Comparison of ENCODE assay signal across 8 mouse cellular contexts in genomic region chr11:69982877-69983276, GRCm38 (mm10). TPM values are rescaled to one million over a fixed set of nuclear protein-coding genes. Genes with fewer than 3 reads are reported as not detected.
DNase-seq lines count a peak whose midpoint lies in the region; ATAC-seq and TF ChIP-seq lines count a peak whose summit lies in the region.

No protein-coding gene starts in this region.

- no peak overlapping the region for H3K27ac ChIP-seq in limb, embryonic 15.5 days
- H3K27ac ChIP-seq in cerebellum, adult 2 months (ENCODE audit: insufficient read depth, low read length): no peak overlapping the region

- peaks cover 59% of the 10 kb centered on the region for H3K36me3 ChIP-seq in megakaryocyte, embryonic 14.5 days (replicated peaks; ENCODE audit: low read length)
- peaks cover 51% of the 10 kb centered on the region for H3K36me3 ChIP-seq in limb, embryonic 15.5 days

- TF ChIP-seq POLR2A in cerebellum, adult 2 months (IDR thresholded peaks at IDR 0.05; ENCODE audit: borderline replicate concordance, insufficient read depth, low read length): no peak

- TF ChIP-seq CTCF in cerebellum, adult 2 months (IDR thresholded peaks at IDR 0.05; ENCODE audit: borderline replicate concordance, insufficient read depth, low read depth, low read length): no peak

- no peaks in the 10 kb centered on the region for H3K27me3 ChIP-seq in megakaryocyte, embryonic 14.5 days (replicated peaks)
- no peaks in the 10 kb centered on the region for H3K27me3 ChIP-seq in limb, embryonic 15.5 days
- no peaks in the 10 kb centered on the region for H3K27me3 ChIP-seq in cerebellum, adult 2 months (ENCODE audit: control insufficient read depth, insufficient read depth, low read length)

- H3K9me3 ChIP-seq in megakaryocyte, embryonic 14.5 days: no peaks in the 10 kb centered on the region
- no peaks in the 10 kb centered on the region for H3K9me3 ChIP-seq in limb, embryonic 15.5 days

- peak; percentile 32 for DNase-seq in heart, adult 8-10 months (ENCODE audit: low spot score)
- no peak for DNase-seq in thymus, postnatal 0 days (ENCODE audit: low spot score)
- no peak for DNase-seq in urinary bladder, adult 18-20 months (ENCODE audit: low spot score in 2 of 2)
- no peak for DNase-seq in right cerebral cortex, postnatal 10 days (ENCODE audit: low spot score in 2 of 2)
- DNase-seq in cerebellum, adult 2 months: no peak

- peak overlapping the region; percentile 95 for H3K4me3 ChIP-seq in megakaryocyte, embryonic 14.5 days (replicated peaks)
- peak overlapping the region; percentile 90 for H3K4me3 ChIP-seq in limb, embryonic 15.5 days
- no peak overlapping the region for H3K4me3 ChIP-seq in cerebellum, adult 2 months (replicated peaks; ENCODE audit: insufficient read depth, low read depth, low read length)

- WGBS in limb, embryonic 15.5 days: 32% methylated on average over 5 of the region's 5 CpGs
- WGBS in cerebellum, adult 2 months: 8% methylated on average over 5 of the region's 5 CpGs

- peak overlapping the region; percentile 73 for H3K4me2 ChIP-seq in limb, embryonic 15.5 days

- H3K4me1 ChIP-seq in megakaryocyte, embryonic 14.5 days: peaks cover 45% of the 10 kb centered on the region
- H3K4me1 ChIP-seq in limb, embryonic 15.5 days: peaks cover 23% of the 10 kb centered on the region
- H3K4me1 ChIP-seq in cerebellum, adult 2 months (ENCODE audit: control insufficient read depth, insufficient read depth, low read length): peaks cover 3% of the 10 kb centered on the region

- no peak for ATAC-seq in megakaryocyte, adult 5-6 weeks (ENCODE audit: poor library complexity, severe bottlenecking)
- ATAC-seq in limb, embryonic 15.5 days (ENCODE audit: insufficient number of reproducible peaks, low FRiP score, low TSS enrichment, low read depth): no peak

- H3K9ac ChIP-seq in limb, embryonic 15.5 days: peak overlapping the region; percentile 93

RNA-seq across cellular contexts. Expression of gene Elp5, which starts 0.6 kb away (rescaled TPM):
- 11.0 TPM in 1 of 2 replicates, not detected in the other for polyA plus RNA-seq in megakaryocyte, embryonic 14.5 days (2012; ENCODE audit: insufficient read depth, low replicate concordance)
- total RNA-seq in megakaryocyte, adult 5-6 weeks (2015): 44.7 and 63.0 TPM in 2 replicates
- total RNA-seq in megakaryocyte, adult 5-6 weeks (2017): 35.7 and 40.5 TPM in 2 replicates
- total RNA-seq in heart, adult 8-10 months (2022): 10 to 100 TPM; 41.7 to 57.3 (median 48.1) TPM
- polyA plus RNA-seq in limb, embryonic 15.5 days (2015; fragmentation: Nextera tagmentation; extraction: Ambion mirVana): 111 and 119 TPM in 2 replicates
- 92.6 and 98.6 TPM in 2 replicates for polyA plus RNA-seq in thymus, postnatal 0 days (2015; fragmentation: Nextera tagmentation; extraction: Ambion mirVana)
- 106 and 109 TPM in 2 replicates for polyA plus RNA-seq in cerebellum, adult 2 months (2012; rRNA removed)

RNA-seq across cellular contexts. Expression of gene Ctdnep1, which starts 1.9 kb away (rescaled TPM):
- polyA plus RNA-seq in megakaryocyte, embryonic 14.5 days (2012; ENCODE audit: insufficient read depth, low replicate concordance): 289 and 291 TPM in 2 replicates
- 120 and 150 TPM in 2 replicates for total RNA-seq in megakaryocyte, adult 5-6 weeks (2015)
- total RNA-seq in megakaryocyte, adult 5-6 weeks (2017): 26.6 and 27.0 TPM in 2 replicates
- 100 to 1,000 TPM; 144 to 172 (median 168) TPM for total RNA-seq in heart, adult 8-10 months (2022)
- 24.6 and 32.0 TPM in 2 replicates for polyA plus RNA-seq in limb, embryonic 15.5 days (2015; fragmentation: Nextera tagmentation; extraction: Ambion mirVana)
- 24.1 and 25.6 TPM in 2 replicates for polyA plus RNA-seq in thymus, postnatal 0 days (2015; fragmentation: Nextera tagmentation; extraction: Ambion mirVana)
- polyA plus RNA-seq in cerebellum, adult 2 months (2012; rRNA removed): 93.9 and 108 TPM in 2 replicates

RNA-seq across cellular contexts. Expression of gene Gabarap, which starts 8.1 kb away (rescaled TPM):
- polyA plus RNA-seq in megakaryocyte, embryonic 14.5 days (2012; ENCODE audit: insufficient read depth, low replicate concordance): 495 and 977 TPM in 2 replicates
- 843 and 872 TPM in 2 replicates for total RNA-seq in megakaryocyte, adult 5-6 weeks (2015)
- total RNA-seq in megakaryocyte, adult 5-6 weeks (2017): 599 and 651 TPM in 2 replicates
- total RNA-seq in heart, adult 8-10 months (2022): 100 to 1,000 TPM; 287 to 342 (median 325) TPM
- 545 and 568 TPM in 2 replicates for polyA plus RNA-seq in limb, embryonic 15.5 days (2015; fragmentation: Nextera tagmentation; extraction: Ambion mirVana)
- 400 and 425 TPM in 2 replicates for polyA plus RNA-seq in thymus, postnatal 0 days (2015; fragmentation: Nextera tagmentation; extraction: Ambion mirVana)
- polyA plus RNA-seq in cerebellum, adult 2 months (2012; rRNA removed): 344 and 366 TPM in 2 replicates

RNA-seq across cellular contexts. Expression of gene Phf23, which starts 12.7 kb away (rescaled TPM):
- 24.1 and 85.6 TPM in 2 replicates for polyA plus RNA-seq in megakaryocyte, embryonic 14.5 days (2012; ENCODE audit: insufficient read depth, low replicate concordance)
- total RNA-seq in megakaryocyte, adult 5-6 weeks (2015): 34.0 and 37.0 TPM in 2 replicates
- 42.5 and 45.8 TPM in 2 replicates for total RNA-seq in megakaryocyte, adult 5-6 weeks (2017)
- 10 to 100 TPM; 21.0 to 24.9 (median 23.6) TPM for total RNA-seq in heart, adult 8-10 months (2022)
- polyA plus RNA-seq in limb, embryonic 15.5 days (2015; fragmentation: Nextera tagmentation; extraction: Ambion mirVana): 72.2 and 81.6 TPM in 2 replicates
- polyA plus RNA-seq in thymus, postnatal 0 days (2015; fragmentation: Nextera tagmentation; extraction: Ambion mirVana): 52.2 and 61.3 TPM in 2 replicates
- 41.8 and 44.4 TPM in 2 replicates for polyA plus RNA-seq in cerebellum, adult 2 months (2012; rRNA removed)

RNA-seq across cellular contexts. Expression of gene Dvl2, which starts 17.5 kb away (rescaled TPM):
- polyA plus RNA-seq in megakaryocyte, embryonic 14.5 days (2012; ENCODE audit: insufficient read depth, low replicate concordance): 28.6 and 64.4 TPM in 2 replicates
- total RNA-seq in megakaryocyte, adult 5-6 weeks (2015): 7.9 and 9.3 TPM in 2 replicates
- 12.7 and 16.9 TPM in 2 replicates for total RNA-seq in megakaryocyte, adult 5-6 weeks (2017)
- total RNA-seq in heart, adult 8-10 months (2022): 1 to 10 TPM; 4.0 to 6.4 (median 5.1) TPM
- polyA plus RNA-seq in limb, embryonic 15.5 days (2015; fragmentation: Nextera tagmentation; extraction: Ambion mirVana): 42.2 and 43.1 TPM in 2 replicates
- 20.6 and 21.0 TPM in 2 replicates for polyA plus RNA-seq in thymus, postnatal 0 days (2015; fragmentation: Nextera tagmentation; extraction: Ambion mirVana)
- polyA plus RNA-seq in cerebellum, adult 2 months (2012; rRNA removed): 27.2 and 28.9 TPM in 2 replicates
